ENCODE assay signal across 8 mouse cellular contexts in genomic region chr1:184998161-184998560, GRCm38 (mm10). TPM values are rescaled to one million over a fixed set of nuclear protein-coding genes. Genes with fewer than 3 reads are reported as not detected.
A peak's percentile ranks its signal among the peaks of the same experiment; 100 is the strongest.
DNase-seq lines count a peak whose midpoint lies in the region; ATAC-seq and TF ChIP-seq lines count a peak whose summit lies in the region.

No protein-coding gene starts in this region.

- H3K27ac ChIP-seq in heart, embryonic 14.5 days (replicated peaks in 1 of 2; ENCODE audit: control insufficient read depth in 1 of 2, insufficient read depth in 1 of 2, low read depth in 2 of 2, low read length in 2 of 2) = no peak overlapping the region
- no peak overlapping the region for H3K27ac ChIP-seq in brown adipose tissue, adult 24 weeks (replicated peaks; ENCODE audit: low read depth, low read length)
- H3K27ac ChIP-seq in forebrain, embryonic 13.5 days = no peak overlapping the region
- no peak overlapping the region for H3K27ac ChIP-seq in limb, embryonic 14.5 days (replicated peaks; ENCODE audit: low read depth, low read length)

- H3K9ac ChIP-seq in heart, embryonic 14.5 days (ENCODE audit: low read length) = peak overlapping the region; percentile 90
- peak overlapping the region; percentile 98 for H3K9ac ChIP-seq in forebrain, embryonic 13.5 days
- H3K9ac ChIP-seq in limb, embryonic 14.5 days (ENCODE audit: low read depth, low read length, severe bottlenecking) = peak overlapping the region; percentile 93

- peak overlapping the region; percentile 83 for H3K4me2 ChIP-seq in heart, embryonic 14.5 days (ENCODE audit: low read length)
- H3K4me2 ChIP-seq in forebrain, embryonic 13.5 days = peak overlapping the region; percentile 82
- H3K4me2 ChIP-seq in limb, embryonic 14.5 days (replicated peaks; ENCODE audit: low read depth, low read length, severe bottlenecking) = peak overlapping the region; percentile 61

- no peaks in the 10 kb centered on the region for H3K36me3 ChIP-seq in heart, embryonic 14.5 days (ENCODE audit: control insufficient read depth, insufficient read depth, low read length)
- H3K36me3 ChIP-seq in forebrain, embryonic 13.5 days (ENCODE audit: poor library complexity, severe bottlenecking) = no peaks in the 10 kb centered on the region
- H3K36me3 ChIP-seq in limb, embryonic 14.5 days (ENCODE audit: control insufficient read depth, insufficient read depth, low read length) = no peaks in the 10 kb centered on the region

- peak overlapping the region; percentile 27 to 84; a peak in 3 of 4 replicates for H3K4me3 ChIP-seq in heart, embryonic 14.5 days (ENCODE audit: control insufficient read depth in 1 of 2, insufficient read depth in 1 of 2, low read depth in 1 of 2, low read length in 2 of 2)
- 0 out of 2 replicates have a peak overlapping the region, but pooled peaks have one; percentile 3 for H3K4me3 ChIP-seq in brown adipose tissue, adult 24 weeks (ENCODE audit: insufficient read depth, low read depth, low read length)
- H3K4me3 ChIP-seq in forebrain, embryonic 13.5 days = peak overlapping the region; percentile 98
- H3K4me3 ChIP-seq in limb, embryonic 14.5 days (replicated peaks; ENCODE audit: low read length) = peak overlapping the region; percentile 84; the same call in 1 of the 2 replicates

- ATAC-seq in heart, embryonic 14.5 days (ENCODE audit: insufficient number of reproducible peaks, insufficient read depth, low FRiP score, low read depth) = no peak
- no peak for ATAC-seq in forebrain, embryonic 13.5 days
- no peak for ATAC-seq in limb, embryonic 14.5 days (ENCODE audit: low FRiP score, low read depth)
- no peak for ATAC-seq in monocyte, adult 5-6 weeks (replicated peaks; ENCODE audit: insufficient number of reproducible peaks, low FRiP score, low TSS enrichment, poor library complexity, severe bottlenecking)

- 26% methylated on average over 9 of the region's 9 CpGs for WGBS in heart, embryonic 14.5 days
- WGBS in forebrain, embryonic 13.5 days = 20% methylated on average over 9 of the region's 9 CpGs
- 48% methylated on average over 9 of the region's 9 CpGs for WGBS in limb, embryonic 14.5 days

- H3K9me3 ChIP-seq in heart, embryonic 14.5 days (ENCODE audit: control insufficient read depth, low read length) = no peaks in the 10 kb centered on the region
- no peaks in the 10 kb centered on the region for H3K9me3 ChIP-seq in forebrain, embryonic 13.5 days (replicated peaks)
- H3K9me3 ChIP-seq in limb, embryonic 14.5 days (ENCODE audit: control insufficient read depth, low read length) = no peaks in the 10 kb centered on the region

- no peak for DNase-seq in heart, postnatal 25 days (ENCODE audit: low spot score)
- DNase-seq in limb, embryonic 14.5 days (ENCODE audit: low spot score) = no peak
- no peak for DNase-seq in gastrocnemius, postnatal 14 days
- no peak for DNase-seq in B cell, adult 2 months

- no peak for TF ChIP-seq POLR2A in limb, embryonic 14.5 days (IDR thresholded peaks at IDR 0.05; ENCODE audit: borderline replicate concordance, extremely low read depth, insufficient read depth, insufficient read length)

- intact Hi-C loops in heart, postnatal 25 days (cut with DNase I) = no loop called here
- intact Hi-C loops in gastrocnemius, postnatal 14 days (cut with DNase I; ENCODE audit: low total_unique reads) = no loop called here

- peaks cover 15 to 26% of the 10 kb centered on the region in 2 experiments for H3K4me1 ChIP-seq in heart, embryonic 14.5 days (ENCODE audit: control insufficient read depth in 2 of 2, insufficient read depth in 2 of 2, low read length in 2 of 2)
- H3K4me1 ChIP-seq in brown adipose tissue, adult 24 weeks (ENCODE audit: control insufficient read depth, insufficient read depth, insufficient read length, low read length) = no peaks in the 10 kb centered on the region
- peaks cover 39% of the 10 kb centered on the region for H3K4me1 ChIP-seq in forebrain, embryonic 13.5 days
- peaks cover 6% of the 10 kb centered on the region for H3K4me1 ChIP-seq in limb, embryonic 14.5 days (ENCODE audit: control insufficient read depth, insufficient read depth, low read length)

- H3K27me3 ChIP-seq in heart, embryonic 14.5 days (ENCODE audit: control insufficient read depth, insufficient read depth, low read length) = no peaks in the 10 kb centered on the region
- no peaks in the 10 kb centered on the region for H3K27me3 ChIP-seq in forebrain, embryonic 13.5 days
- H3K27me3 ChIP-seq in limb, embryonic 14.5 days (ENCODE audit: control insufficient read depth, insufficient read depth, low read length) = no peaks in the 10 kb centered on the region

RNA-seq across cellular contexts. Expression of gene Mark1, which starts 1.2 kb away (rescaled TPM):
- 2.2 TPM in 2 replicates for polyA plus RNA-seq in heart, embryonic 14.5 days (2014; fragmentation: Nextera tagmentation; extraction: Ambion mirVana)
- total RNA-seq in heart, postnatal 25 days (2021) = 1 to 10 TPM; 7.0 to 7.6 TPM
- polyA plus RNA-seq in brown adipose tissue, adult 24 weeks (2012; ENCODE audit: insufficient read depth, insufficient read length, missing spikeins) = 2.3 and 4.1 TPM in 2 replicates
- 10.1 and 10.8 TPM in 2 replicates for polyA plus RNA-seq in forebrain, embryonic 13.5 days (2015; fragmentation: Nextera tagmentation; extraction: Ambion mirVana)
- polyA plus RNA-seq in limb, embryonic 14.5 days (2012; rRNA removed) = 16.8 and 17.5 TPM in 2 replicates
- 3.6 and 4.7 TPM in 2 replicates for polyA plus RNA-seq in limb, embryonic 14.5 days (2014; fragmentation: Nextera tagmentation; extraction: Ambion mirVana)
- total RNA-seq in gastrocnemius, postnatal 14 days (2021) = 1 to 10 TPM; 3.4 to 4.4 TPM
- 0.19 TPM in 1 of 3 replicates, not detected in the others for total RNA-seq in monocyte, adult 5-6 weeks (2017)

Comparison
In these comparisons a context has a peak if more than half of its experiments do, and no peak if none do; other contexts are left out.
1. H3K4me3 ChIP-seq: peak in every context shown above with its lines; median percentile 98 in forebrain, embryonic 13.5 days; 84 in limb, embryonic 14.5 days; 56 in heart, embryonic 14.5 days; 3 in brown adipose tissue, adult 24 weeks.